Mouse (Mus musculus): ENCODE measurements around the gene Magi3.

Gene Magi3

DNA sequence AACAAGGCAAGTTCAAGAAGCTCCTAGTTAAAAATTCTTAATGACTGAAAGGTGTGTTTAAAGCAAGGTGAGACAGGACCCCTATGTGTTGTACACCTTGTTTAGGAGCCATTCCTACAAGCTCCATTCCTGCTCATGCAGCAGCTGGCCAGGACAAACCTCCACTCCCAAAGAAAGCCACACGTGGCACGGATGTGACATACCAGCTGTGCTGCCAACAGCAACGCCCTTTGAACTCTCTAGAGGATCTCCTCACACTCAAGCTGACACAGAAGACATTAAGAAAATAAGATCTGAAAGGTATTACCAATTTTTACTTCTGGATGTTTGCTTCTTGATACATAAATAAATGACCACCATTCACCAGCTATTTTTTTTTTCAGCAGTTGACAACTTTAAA, 193.2 kb downstream of the Magi3 start:
- no peak for DNase-seq (ENCODE audit: low spot score)

GRCm38 (mm10) chr3:104020101-104020500, 200.1 kb downstream of the Magi3 start:
- DNase-seq (ENCODE audit: low spot score) = no peak

GRCm38 (mm10) chr3:104019453-104019852, 200.7 kb downstream of the Magi3 start:
- no peak for DNase-seq (ENCODE audit: low spot score)

DNA sequence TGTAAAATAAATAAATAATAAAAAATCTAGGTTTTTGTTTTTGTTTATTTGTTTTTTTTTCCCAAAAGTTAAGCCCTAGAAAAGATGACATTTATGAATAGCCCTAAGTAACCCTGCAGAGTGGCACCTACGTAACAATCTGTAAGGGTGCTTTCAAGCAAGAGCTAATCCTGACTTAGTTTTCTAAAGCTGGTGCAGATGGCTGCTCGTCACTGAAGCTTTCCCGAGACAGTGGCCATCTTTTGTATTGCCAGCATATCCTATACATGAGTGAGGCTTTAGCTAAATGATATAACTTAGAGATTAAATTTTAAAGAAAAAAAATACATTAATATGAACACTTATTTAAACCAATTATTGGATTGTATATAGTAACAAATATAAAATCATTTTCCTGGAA, 202.2 kb downstream of the Magi3 start:
- DNase-seq (ENCODE audit: low spot score) = no peak

GRCm38 (mm10) chr3:104011972-104012371, 208.2 kb downstream of the Magi3 start:
- no peak for DNase-seq (ENCODE audit: low spot score)

- DNase-seq (ENCODE audit: low spot score) = no peak
These were observed 210.1 kb downstream of the Magi3 start for GRCm38 (mm10) chr3:104009924-104010662.

DNA sequence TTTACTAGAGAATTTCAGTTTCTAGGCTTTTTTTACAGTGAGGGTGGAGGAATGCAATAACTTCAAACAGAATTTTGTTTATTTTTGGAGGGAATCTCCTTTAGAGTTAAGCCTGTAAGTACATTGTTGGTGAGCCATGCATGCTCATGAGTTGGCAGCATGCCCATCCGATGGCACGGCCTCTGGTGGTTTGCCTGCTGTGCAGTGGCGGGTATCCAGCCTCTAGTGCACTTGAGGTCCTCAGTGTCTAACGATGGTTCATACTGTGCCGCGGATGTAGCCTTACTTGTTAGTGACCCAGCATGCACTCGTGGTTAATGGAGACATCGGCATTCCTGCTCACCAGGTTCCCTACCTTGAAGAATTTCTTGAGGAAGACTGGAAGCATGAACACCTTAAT, 212.7 kb downstream of the Magi3 start:
- DNase-seq (ENCODE audit: low spot score) = peak; percentile 41

GRCm38 (mm10) chr3:104006896-104007466, 213.2 kb downstream of the Magi3 start:
- DNase-seq (ENCODE audit: low spot score) = no peak

- DNase-seq (ENCODE audit: low spot score) = no peak
These were observed 221.4 kb downstream of the Magi3 start for GRCm38 (mm10) chr3:103998724-103999123.

DNA sequence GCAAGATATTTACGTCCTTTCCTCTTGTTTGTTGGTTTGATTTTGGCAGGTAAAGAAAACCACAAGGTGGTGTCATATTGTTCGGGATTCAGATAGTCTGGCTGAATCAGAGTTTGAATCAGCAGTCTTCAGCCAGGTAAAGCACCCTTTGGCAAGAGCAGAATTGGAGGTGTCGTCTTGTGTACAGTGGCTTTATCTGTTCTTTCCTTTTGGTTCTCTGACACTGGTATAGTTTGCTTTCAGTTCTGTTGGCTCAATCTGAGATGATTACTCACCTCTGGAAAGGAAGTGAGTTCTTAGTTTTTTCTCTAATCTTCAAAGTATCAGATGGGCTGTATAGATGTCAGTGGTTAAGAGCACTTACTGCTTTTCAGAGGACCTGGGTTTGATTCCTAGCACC, 228.9 kb downstream of the Magi3 start:
- DNase-seq (ENCODE audit: low spot score) = no peak

DNA sequence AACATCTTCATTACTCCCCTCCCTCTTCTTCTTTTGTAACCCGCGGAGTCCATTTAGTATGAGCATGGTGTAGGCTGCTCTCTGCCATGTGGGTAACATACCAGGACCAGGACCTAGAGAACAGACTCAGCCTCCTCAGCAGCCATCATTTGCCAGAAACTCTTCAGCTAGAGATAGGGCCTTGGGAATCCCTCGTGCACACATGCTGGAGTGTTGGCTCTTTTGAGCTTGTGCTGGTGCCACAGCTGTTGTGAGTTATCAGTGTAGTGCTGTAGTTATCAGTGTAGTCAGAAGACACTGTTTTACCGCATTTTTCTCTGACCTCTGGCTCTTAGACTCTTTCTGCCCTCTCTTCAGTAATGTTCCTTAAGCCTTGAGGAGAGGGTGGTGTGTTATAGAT, 230.8 kb downstream of the Magi3 start:
- no peak for DNase-seq (ENCODE audit: low spot score)

- DNase-seq (ENCODE audit: low spot score) = no peak
These were observed 232.2 kb downstream of the Magi3 start for GRCm38 (mm10) chr3:103987831-103988432.

DNA sequence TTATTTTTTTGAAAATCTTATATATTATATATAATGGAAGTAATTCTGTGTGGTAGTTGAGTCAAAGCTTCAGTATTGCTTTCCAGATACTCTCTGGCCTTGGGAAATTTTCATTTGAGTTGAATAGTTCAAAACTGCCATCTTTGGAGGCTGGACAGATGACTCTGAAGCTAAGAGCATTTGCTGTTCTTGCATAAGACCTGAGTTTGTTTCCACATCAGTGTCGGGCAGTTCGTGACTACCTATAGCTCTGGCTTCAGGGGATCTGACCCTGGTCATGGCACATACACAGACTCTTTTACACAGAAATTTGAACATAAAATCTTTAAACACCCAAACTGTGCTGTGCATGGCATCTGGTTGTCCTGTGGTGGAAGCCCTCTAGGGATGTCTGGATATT, 235.0 kb downstream of the Magi3 start:
- no peak for DNase-seq (ENCODE audit: low spot score)

- DNase-seq (ENCODE audit: low spot score) = no peak
These were observed 235.6 kb downstream of the Magi3 start for GRCm38 (mm10) chr3:103984556-103984955.

- no peak for DNase-seq (ENCODE audit: low spot score)
These were observed 249.0 kb downstream of the Magi3 start for GRCm38 (mm10) chr3:103971157-103971556.

- no peak for DNase-seq (ENCODE audit: low spot score)
These were observed 251.5 kb downstream of the Magi3 start for GRCm38 (mm10) chr3:103968701-103969100.

DNA sequence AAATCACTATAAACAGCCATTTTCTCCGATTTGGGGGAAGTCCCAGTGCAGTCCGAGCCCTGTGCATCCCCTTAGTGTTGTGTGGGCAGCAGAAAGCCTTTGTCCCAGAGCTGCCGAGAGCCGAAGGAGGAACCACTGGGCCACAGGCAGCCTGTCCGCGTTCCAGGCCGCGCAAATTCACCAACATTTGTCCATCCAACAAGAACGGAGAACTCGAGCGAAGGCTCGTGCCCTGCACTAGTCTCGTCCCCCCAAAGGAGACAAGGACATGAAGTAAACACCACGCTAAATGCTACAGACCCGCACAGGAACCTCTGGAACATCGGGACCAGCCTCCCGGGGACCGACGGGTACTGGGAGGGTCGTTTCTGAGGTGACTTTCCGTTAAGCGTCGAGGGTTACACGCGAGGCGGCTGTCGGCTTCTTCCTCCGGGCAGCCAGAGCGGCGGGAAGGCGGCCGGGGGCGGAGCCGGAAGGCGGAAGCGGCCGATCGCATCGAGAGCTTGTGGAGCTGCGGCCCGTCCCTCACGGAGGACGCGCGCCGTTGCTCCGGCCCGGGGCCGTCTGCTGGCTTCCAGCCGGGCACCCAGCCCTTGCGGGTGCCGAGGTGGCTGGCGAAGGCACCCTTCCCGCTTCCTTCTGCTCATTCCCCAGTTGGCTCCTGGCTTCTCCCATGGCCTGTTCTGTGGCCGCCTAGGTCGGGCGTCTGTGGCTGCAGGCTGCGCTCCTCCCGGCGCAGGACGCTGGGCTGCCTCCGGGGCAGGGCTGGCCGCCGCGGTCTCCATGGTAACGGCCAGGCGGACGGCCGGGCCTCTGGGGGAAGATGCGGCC, 252.1 kb downstream of the Magi3 start, which contains the start of gene Phtf1:
Gene Phtf1 (plus strand): TSS at position 250 of the 831 bp plus-strand sequence.
- DNase-seq (ENCODE audit: low spot score) = peak; percentile 85

GRCm38 (mm10) chr3:103967231-103967630, 252.9 kb downstream of the Magi3 start:
- no peak for DNase-seq (ENCODE audit: low spot score)
